Mouse (Mus musculus): Measurements from ENCODE around the gene Gm13088. TPM values are rescaled to one million over a fixed set of nuclear protein-coding genes. Genes with fewer than 3 reads are reported as not detected.
"Not testable (repeated sequence)": the region's sequence is repeated elsewhere in the genome, so short reads cannot be mapped to it uniquely, and the experiment has no call there.

Gm13088 gene
- polyA plus RNA-seq (2014; fragmentation: Nextera tagmentation; extraction: Ambion mirVana), result not detected in 2 replicates

GRCm38 (mm10) chr4:143657146-143657545, at the start of gene Gm13088:
Gene Gm13088 (minus strand): TSS chr4:143657246.
- not testable (repeated sequence) for H3K4me3 ChIP-seq (ENCODE audit: low read depth, low read length); H3K27ac ChIP-seq (ENCODE audit: low read depth, low read length); H3K36me3 ChIP-seq (ENCODE audit: control insufficient read depth, insufficient read depth, low read length); H3K4me1 ChIP-seq (replicated peaks; ENCODE audit: control insufficient read depth, insufficient read depth, low read length); H3K9ac ChIP-seq (ENCODE audit: low read depth, low read length); H3K27me3 ChIP-seq (ENCODE audit: control insufficient read depth, insufficient read depth, low read length); ATAC-seq (ENCODE audit: low FRiP score); H3K4me2 ChIP-seq (replicated peaks; ENCODE audit: low read depth, low read length); H3K9me3 ChIP-seq (ENCODE audit: control insufficient read depth, low read length); DNase-seq (ENCODE audit: low spot score)

GRCm38 (mm10) chr4:143702611-143703010, 45.6 kb upstream of the Gm13088 start, which contains the start of gene Gm13089:
Gene Gm13089 (minus strand): TSS chr4:143702711.
- H3K27me3 ChIP-seq (ENCODE audit: control insufficient read depth, insufficient read depth, low read length), result no peaks in the 10 kb centered on the region
- ATAC-seq (ENCODE audit: low FRiP score), result no peak
- no peaks in the 10 kb centered on the region for H3K4me1 ChIP-seq (replicated peaks; ENCODE audit: control insufficient read depth, insufficient read depth, low read length)
- WGBS, result 92% methylated on average over 2 of the region's 2 CpGs
- H3K4me3 ChIP-seq (ENCODE audit: low read depth, low read length), result no peak within 1 kb of the TSS
- no peak within 1 kb of the TSS for H3K27ac ChIP-seq (ENCODE audit: low read depth, low read length)
- no peak for DNase-seq (ENCODE audit: low spot score)
- no peak within 1 kb of the TSS for H3K4me2 ChIP-seq (replicated peaks; ENCODE audit: low read depth, low read length)
- no peaks in the 10 kb centered on the region for H3K36me3 ChIP-seq (ENCODE audit: control insufficient read depth, insufficient read depth, low read length)
- peaks cover 9% of the 10 kb centered on the region; the same call in 1 of the 2 replicates for H3K9me3 ChIP-seq (ENCODE audit: control insufficient read depth, low read length)
- H3K9ac ChIP-seq (ENCODE audit: low read depth, low read length), result no peak within 1 kb of the TSS

- H3K4me1 ChIP-seq (replicated peaks; ENCODE audit: control insufficient read depth, insufficient read depth, low read length); H3K36me3 ChIP-seq (ENCODE audit: control insufficient read depth, insufficient read depth, low read length); H3K4me2 ChIP-seq (replicated peaks; ENCODE audit: low read depth, low read length); H3K27me3 ChIP-seq (ENCODE audit: control insufficient read depth, insufficient read depth, low read length); H3K4me3 ChIP-seq (ENCODE audit: low read depth, low read length); H3K9ac ChIP-seq (ENCODE audit: low read depth, low read length); ATAC-seq (ENCODE audit: low FRiP score); DNase-seq (ENCODE audit: low spot score); H3K27ac ChIP-seq (ENCODE audit: low read depth, low read length); H3K9me3 ChIP-seq (ENCODE audit: control insufficient read depth, low read length): not testable (repeated sequence)
- WGBS, result 86% methylated on average over 4 of the region's 4 CpGs
These were observed 38.9 kb downstream of the Gm13088 start for GRCm38 (mm10) chr4:143618101-143618500.

GRCm38 (mm10) chr4:143614703-143615102, 42.3 kb downstream of the Gm13088 start, which contains the start of gene Gm13083:
Gene Gm13083 (plus strand): TSS chr4:143615003.
- H3K4me3 ChIP-seq (ENCODE audit: low read depth, low read length); H3K27ac ChIP-seq (ENCODE audit: low read depth, low read length); H3K4me1 ChIP-seq (replicated peaks; ENCODE audit: control insufficient read depth, insufficient read depth, low read length); H3K36me3 ChIP-seq (ENCODE audit: control insufficient read depth, insufficient read depth, low read length); H3K4me2 ChIP-seq (replicated peaks; ENCODE audit: low read depth, low read length); DNase-seq (ENCODE audit: low spot score); H3K9me3 ChIP-seq (ENCODE audit: control insufficient read depth, low read length); H3K27me3 ChIP-seq (ENCODE audit: control insufficient read depth, insufficient read depth, low read length); ATAC-seq (ENCODE audit: low FRiP score); H3K9ac ChIP-seq (ENCODE audit: low read depth, low read length): not testable (repeated sequence)

GRCm38 (mm10) chr4:143611927-143612326, 45.1 kb downstream of the Gm13088 start:
- not testable (repeated sequence) for H3K9me3 ChIP-seq (ENCODE audit: control insufficient read depth, low read length); H3K27ac ChIP-seq (ENCODE audit: low read depth, low read length); H3K27me3 ChIP-seq (ENCODE audit: control insufficient read depth, insufficient read depth, low read length); H3K36me3 ChIP-seq (ENCODE audit: control insufficient read depth, insufficient read depth, low read length); H3K4me1 ChIP-seq (replicated peaks; ENCODE audit: control insufficient read depth, insufficient read depth, low read length); H3K4me3 ChIP-seq (ENCODE audit: low read depth, low read length); DNase-seq (ENCODE audit: low spot score); H3K9ac ChIP-seq (ENCODE audit: low read depth, low read length); H3K4me2 ChIP-seq (replicated peaks; ENCODE audit: low read depth, low read length); ATAC-seq (ENCODE audit: low FRiP score)
- 83% methylated on average over 9 of the region's 9 CpGs for WGBS

Other genes with a start within 250 kb of the Gm13088 start
- 17.0 and 19.4 TPM in 2 replicates for gene Pramef8, start 244.8 kb downstream of the Gm13088 start, polyA plus RNA-seq (2014; fragmentation: Nextera tagmentation; extraction: Ambion mirVana)
- gene Oog4, start 206.9 kb downstream of the Gm13088 start, polyA plus RNA-seq (2014; fragmentation: Nextera tagmentation; extraction: Ambion mirVana), result not detected in 2 replicates
- not detected in 2 replicates for gene Gm13043, start 145.9 kb downstream of the Gm13088 start, polyA plus RNA-seq (2014; fragmentation: Nextera tagmentation; extraction: Ambion mirVana)
- not detected in 2 replicates for gene Gm13040, start 121.3 kb downstream of the Gm13088 start, polyA plus RNA-seq (2014; fragmentation: Nextera tagmentation; extraction: Ambion mirVana)
- not detected in 2 replicates for gene BC080695, start 105.5 kb downstream of the Gm13088 start, polyA plus RNA-seq (2014; fragmentation: Nextera tagmentation; extraction: Ambion mirVana)
- not detected in 2 replicates for gene Gm13057, start 105.5 kb downstream of the Gm13088 start, polyA plus RNA-seq (2014; fragmentation: Nextera tagmentation; extraction: Ambion mirVana)
- gene Gm13083, start 42.2 kb downstream of the Gm13088 start, polyA plus RNA-seq (2014; fragmentation: Nextera tagmentation; extraction: Ambion mirVana), result not detected in 2 replicates
- not detected in 2 replicates for gene Gm13089, start 45.5 kb upstream of the Gm13088 start, polyA plus RNA-seq (2014; fragmentation: Nextera tagmentation; extraction: Ambion mirVana)
- not detected in 2 replicates for gene Gm13078, start 62.2 kb upstream of the Gm13088 start, polyA plus RNA-seq (2014; fragmentation: Nextera tagmentation; extraction: Ambion mirVana)
- not detected in 2 replicates for gene Gm13023, start 132.1 kb upstream of the Gm13088 start, polyA plus RNA-seq (2014; fragmentation: Nextera tagmentation; extraction: Ambion mirVana)
- not detected in 2 replicates for gene Gm13084, start 158.8 kb upstream of the Gm13088 start, polyA plus RNA-seq (2014; fragmentation: Nextera tagmentation; extraction: Ambion mirVana)
- gene Gm13103, start 189.3 kb upstream of the Gm13088 start, polyA plus RNA-seq (2014; fragmentation: Nextera tagmentation; extraction: Ambion mirVana), result not detected in 2 replicates
- not detected in 2 replicates for gene Pramef6, start 243.1 kb upstream of the Gm13088 start, polyA plus RNA-seq (2014; fragmentation: Nextera tagmentation; extraction: Ambion mirVana)